18 mouse cellular contexts compared by ENCODE assay signal in the genomic region with DNA sequence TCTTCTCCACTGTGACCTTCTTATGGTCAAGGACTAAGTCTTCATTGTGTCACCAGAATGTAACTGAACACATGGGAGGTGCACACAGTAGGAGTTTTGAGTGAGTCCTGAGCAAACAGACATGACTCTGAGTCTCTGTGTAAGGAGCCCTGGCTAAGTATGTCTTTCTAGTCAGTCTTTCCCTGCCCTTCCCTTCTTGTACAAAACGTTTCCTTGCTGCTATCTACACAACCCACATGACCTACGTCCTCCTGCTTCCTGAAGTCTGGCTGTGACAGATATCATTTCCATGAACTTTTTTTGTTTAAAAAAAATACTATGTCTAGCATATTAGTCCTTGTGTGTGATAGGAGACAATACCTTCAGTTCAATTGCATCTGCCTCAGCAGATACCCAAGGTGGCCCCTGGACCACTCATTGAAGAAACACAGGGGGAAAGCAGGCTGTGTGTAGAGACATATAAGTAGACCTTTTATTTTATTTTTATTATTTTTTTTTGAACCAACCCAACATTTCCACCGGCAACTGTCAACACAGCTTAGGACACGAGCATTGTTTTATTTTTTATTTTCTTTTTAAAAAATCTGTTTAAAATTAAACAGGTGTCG.
"Had no signal": no experiment of that assay in that cellular context is flagged by ENCODE, and none has a peak within 500 bp of the region (broad histone marks: within the 10 kb centered on the region; RNA-seq: fewer than 3 reads in every experiment).

No protein-coding gene starts in this region.

- H3K27ac ChIP-seq: layer of hippocampus, adult 2 months; limb, embryonic 13.5 days; liver, embryonic 15.5 days; lung, embryonic 15.5 days; macrophage; midbrain, embryonic 15.5 days; neural tube, embryonic 12.5 days had no signal

- H3K4me2 ChIP-seq: limb, embryonic 13.5 days; liver, embryonic 15.5 days; lung, embryonic 15.5 days; midbrain, embryonic 11.5 days; midbrain, embryonic 15.5 days; neural tube, embryonic 12.5 days had no signal

- H3K9me3 ChIP-seq: limb, embryonic 13.5 days; liver, embryonic 15.5 days; lung, embryonic 15.5 days; megakaryocyte, embryonic 14.5 days; midbrain, embryonic 15.5 days; neural tube, embryonic 12.5 days had no signal

- H3K36me3 ChIP-seq: limb, embryonic 13.5 days; liver, embryonic 15.5 days; lung, embryonic 15.5 days; midbrain, embryonic 15.5 days; neural tube, embryonic 12.5 days had no signal

- H3K9ac ChIP-seq: limb, embryonic 13.5 days; liver, embryonic 15.5 days; lung, embryonic 15.5 days; midbrain, embryonic 15.5 days; neural tube, embryonic 12.5 days had no signal

- H3K4me3 ChIP-seq: layer of hippocampus, adult 2 months; limb, embryonic 13.5 days; liver, embryonic 15.5 days; lung, embryonic 15.5 days; midbrain, embryonic 15.5 days; neural tube, embryonic 12.5 days had no signal

- ATAC-seq: intestine, postnatal 0 days; midbrain, embryonic 15.5 days had no signal

- DNase-seq: kidney, adult 8-10 months; kidney, postnatal 36 days; left cerebral cortex, postnatal 4 days; lung, postnatal 14 days; right cerebral cortex, postnatal 4 days; spleen, adult 18-20 months; thymus, adult 2 months; thymus, postnatal 25 days had no signal

- H3K27me3 ChIP-seq: limb, embryonic 13.5 days; liver, embryonic 15.5 days; lung, embryonic 15.5 days; midbrain, embryonic 15.5 days; neural tube, embryonic 12.5 days had no signal

- H3K4me1 ChIP-seq: limb, embryonic 13.5 days; liver, embryonic 15.5 days; lung, embryonic 15.5 days; neural tube, embryonic 12.5 days had no signal
